Comparison of ENCODE assay signal across 28 mouse cellular contexts in genomic region chr11:87682096-87682495, GRCm38 (mm10). TPM values are rescaled to one million over a fixed set of nuclear protein-coding genes. Genes with fewer than 3 reads are reported as not detected.
DNase-seq lines count a peak whose midpoint lies in the region; ATAC-seq lines count a peak whose summit lies in the region.
"Had no signal": no experiment of that assay in that cellular context is flagged by ENCODE, and none has a peak within 500 bp of the region (broad histone marks: within the 10 kb centered on the region; RNA-seq: fewer than 3 reads in every experiment).

No protein-coding gene starts in this region.

- no peaks in the 10 kb centered on the region for H3K36me3 ChIP-seq in liver, embryonic 13.5 days
- no peaks in the 10 kb centered on the region for H3K36me3 ChIP-seq in liver, embryonic 12.5 days
- no peaks in the 10 kb centered on the region for H3K36me3 ChIP-seq in intestine, embryonic 14.5 days (ENCODE audit: control insufficient read depth, insufficient read depth, low read length)
- no peaks in the 10 kb centered on the region for H3K36me3 ChIP-seq in intestine, embryonic 16.5 days (ENCODE audit: control insufficient read depth, insufficient read depth, low read length)
- H3K36me3 ChIP-seq in stomach, embryonic 16.5 days (ENCODE audit: control insufficient read depth, insufficient read depth, low read length), result no peaks in the 10 kb centered on the region
- H3K36me3 ChIP-seq: forebrain, embryonic 10.5 days; forebrain, embryonic 15.5 days; heart, embryonic 13.5 days; hindbrain, embryonic 15.5 days; liver, embryonic 15.5 days; midbrain, embryonic 10.5 days; midbrain, embryonic 15.5 days; neural tube, embryonic 15.5 days had no signal

- intact Hi-C loops in left cerebral cortex, postnatal 36 days (cut with DNase I), result no loop called here

- H3K9me3 ChIP-seq in liver, embryonic 13.5 days (replicated peaks), result no peaks in the 10 kb centered on the region
- H3K9me3 ChIP-seq in liver, embryonic 12.5 days (replicated peaks), result no peaks in the 10 kb centered on the region
- H3K9me3 ChIP-seq in intestine, embryonic 14.5 days (ENCODE audit: control insufficient read depth, low read length), result no peaks in the 10 kb centered on the region
- H3K9me3 ChIP-seq in intestine, embryonic 16.5 days (ENCODE audit: control insufficient read depth, low read length), result no peaks in the 10 kb centered on the region
- no peaks in the 10 kb centered on the region for H3K9me3 ChIP-seq in stomach, embryonic 16.5 days (replicated peaks; ENCODE audit: control insufficient read depth, low read length)
- H3K9me3 ChIP-seq: forebrain, embryonic 10.5 days; forebrain, embryonic 15.5 days; heart, embryonic 13.5 days; hindbrain, embryonic 15.5 days; liver, embryonic 15.5 days; midbrain, embryonic 10.5 days; midbrain, embryonic 15.5 days; neural tube, embryonic 15.5 days had no signal

- H3K27me3 ChIP-seq in liver, embryonic 13.5 days, result no peaks in the 10 kb centered on the region
- H3K27me3 ChIP-seq in liver, embryonic 12.5 days (replicated peaks), result no peaks in the 10 kb centered on the region
- no peaks in the 10 kb centered on the region for H3K27me3 ChIP-seq in intestine, embryonic 14.5 days (replicated peaks; ENCODE audit: control insufficient read depth, insufficient read depth, low read length)
- no peaks in the 10 kb centered on the region for H3K27me3 ChIP-seq in intestine, embryonic 16.5 days (replicated peaks; ENCODE audit: control insufficient read depth, insufficient read depth, low read length)
- no peaks in the 10 kb centered on the region for H3K27me3 ChIP-seq in stomach, embryonic 16.5 days (ENCODE audit: control insufficient read depth, insufficient read depth, low read length)
- H3K27me3 ChIP-seq: forebrain, embryonic 15.5 days; hindbrain, embryonic 15.5 days; liver, embryonic 15.5 days; midbrain, embryonic 15.5 days; neural tube, embryonic 15.5 days had no signal

- no peak for DNase-seq in liver, embryonic 13.5 days
- no peak for DNase-seq in intestine, embryonic 14.5 days (ENCODE audit: low spot score)
- DNase-seq in left cerebral cortex, postnatal 36 days (ENCODE audit: low spot score in 2 of 2), result no peak
- DNase-seq in gastrocnemius, postnatal 25 days, result no peak
- DNase-seq: adrenal gland, adult 2 months; B cell, adult 2 months; cerebellum, adult 8-10 months; cerebellum, postnatal 25 days; gastrocnemius, postnatal 36 days; heart, adult 2 months; heart, postnatal 10 days; kidney, adult 11 months; kidney, postnatal 25 days; lung, embryonic 14.5 days; right cerebral cortex, postnatal 25 days; spleen, adult 18-20 months had no signal

- no peak overlapping the region for H3K9ac ChIP-seq in liver, embryonic 13.5 days
- H3K9ac ChIP-seq in liver, embryonic 12.5 days, result no peak overlapping the region
- H3K9ac ChIP-seq in intestine, embryonic 14.5 days (ENCODE audit: low read length), result no peak overlapping the region
- no peak overlapping the region for H3K9ac ChIP-seq in intestine, embryonic 16.5 days (ENCODE audit: low read depth, low read length)
- no peak overlapping the region for H3K9ac ChIP-seq in stomach, embryonic 16.5 days (ENCODE audit: low read length)
- H3K9ac ChIP-seq: forebrain, embryonic 15.5 days; heart, embryonic 13.5 days; hindbrain, embryonic 15.5 days; liver, embryonic 15.5 days; lung, embryonic 14.5 days; midbrain, embryonic 15.5 days; neural tube, embryonic 15.5 days had no signal

- peaks cover 22% of the 10 kb centered on the region for H3K4me1 ChIP-seq in liver, embryonic 13.5 days (replicated peaks)
- peaks cover 31% of the 10 kb centered on the region for H3K4me1 ChIP-seq in liver, embryonic 12.5 days
- 0 out of 2 replicates have a peak, but pooled peaks cover 5% of the 10 kb centered on the region for H3K4me1 ChIP-seq in intestine, embryonic 14.5 days (replicated peaks; ENCODE audit: control insufficient read depth, insufficient read depth, low read length)
- H3K4me1 ChIP-seq in intestine, embryonic 16.5 days (ENCODE audit: control insufficient read depth, insufficient read depth, low read length), result 0 out of 2 replicates have a peak, but pooled peaks cover 6% of the 10 kb centered on the region
- peaks cover 5% of the 10 kb centered on the region; the same call in 1 of the 2 replicates for H3K4me1 ChIP-seq in stomach, embryonic 16.5 days (ENCODE audit: control insufficient read depth, insufficient read depth, low read length)
- H3K4me1 ChIP-seq: hindbrain, embryonic 15.5 days; midbrain, embryonic 15.5 days; neural tube, embryonic 15.5 days had no signal

- no peak overlapping the region for H3K4me2 ChIP-seq in liver, embryonic 13.5 days
- H3K4me2 ChIP-seq in liver, embryonic 12.5 days, result no peak overlapping the region
- peak overlapping the region; percentile 16; the same call in 1 of the 2 replicates for H3K4me2 ChIP-seq in intestine, embryonic 14.5 days (ENCODE audit: low read length)
- H3K4me2 ChIP-seq in intestine, embryonic 16.5 days (ENCODE audit: low read depth, low read length), result peak overlapping the region; percentile 19; the same call in 1 of the 2 replicates
- H3K4me2 ChIP-seq in stomach, embryonic 16.5 days (ENCODE audit: low read depth, low read length), result peak overlapping the region; percentile 23; the same call in 1 of the 2 replicates
- H3K4me2 ChIP-seq: forebrain, embryonic 15.5 days; heart, embryonic 13.5 days; hindbrain, embryonic 15.5 days; liver, embryonic 15.5 days; lung, embryonic 14.5 days; midbrain, embryonic 15.5 days; neural tube, embryonic 15.5 days had no signal

- WGBS in liver, embryonic 13.5 days (ENCODE audit: insufficient replicate concordance), result 75% methylated on average over 12 of the region's 12 CpGs
- WGBS in liver, embryonic 12.5 days (ENCODE audit: insufficient replicate concordance), result 80% methylated on average over 12 of the region's 12 CpGs
- WGBS in intestine, embryonic 14.5 days, result 68% methylated on average over 12 of the region's 12 CpGs
- 65% methylated on average over 12 of the region's 12 CpGs for WGBS in intestine, embryonic 16.5 days
- 72% methylated on average over 12 of the region's 12 CpGs for WGBS in stomach, embryonic 16.5 days

- ATAC-seq in liver, embryonic 13.5 days (ENCODE audit: low read depth), result no peak
- no peak for ATAC-seq in liver, embryonic 12.5 days
- no peak for ATAC-seq in intestine, embryonic 14.5 days (replicated peaks; ENCODE audit: low FRiP score, low TSS enrichment, low read depth)
- ATAC-seq in intestine, embryonic 16.5 days, result no peak
- no peak for ATAC-seq in stomach, embryonic 16.5 days (ENCODE audit: insufficient read depth, low FRiP score)
- ATAC-seq: forebrain, embryonic 15.5 days; midbrain, embryonic 15.5 days had no signal

- no peak overlapping the region for H3K4me3 ChIP-seq in liver, embryonic 13.5 days (replicated peaks)
- no peak overlapping the region for H3K4me3 ChIP-seq in liver, embryonic 12.5 days
- no peak overlapping the region for H3K4me3 ChIP-seq in intestine, embryonic 14.5 days (ENCODE audit: low read depth, low read length)
- no peak overlapping the region for H3K4me3 ChIP-seq in intestine, embryonic 16.5 days (ENCODE audit: low read length)
- H3K4me3 ChIP-seq in stomach, embryonic 16.5 days (replicated peaks; ENCODE audit: low read length), result no peak overlapping the region
- H3K4me3 ChIP-seq: forebrain, embryonic 10.5 days; forebrain, embryonic 15.5 days; heart, adult 2 months; heart, embryonic 13.5 days; hindbrain, embryonic 15.5 days; liver, embryonic 15.5 days; midbrain, embryonic 10.5 days; midbrain, embryonic 15.5 days; neural tube, embryonic 15.5 days had no signal

- peak overlapping the region; percentile 39; the same call in 1 of the 2 replicates for H3K27ac ChIP-seq in liver, embryonic 13.5 days
- no peak overlapping the region for H3K27ac ChIP-seq in liver, embryonic 12.5 days
- peak overlapping the region; percentile 62; the same call in 1 of the 2 replicates for H3K27ac ChIP-seq in intestine, embryonic 14.5 days (ENCODE audit: low read depth)
- H3K27ac ChIP-seq in intestine, embryonic 16.5 days (ENCODE audit: low read length), result peak overlapping the region; percentile 45
- peak overlapping the region; percentile 83 for H3K27ac ChIP-seq in stomach, embryonic 16.5 days (ENCODE audit: low read length)
- H3K27ac ChIP-seq: forebrain, embryonic 10.5 days; forebrain, embryonic 15.5 days; heart, adult 2 months; hindbrain, embryonic 15.5 days; liver, embryonic 15.5 days; midbrain, embryonic 10.5 days; midbrain, embryonic 15.5 days; neural tube, embryonic 15.5 days had no signal

RNA-seq across cellular contexts. Expression of gene Rnf43, which starts 19.6 kb away (rescaled TPM):
- polyA plus RNA-seq in liver, embryonic 13.5 days (2015; fragmentation: Nextera tagmentation; extraction: Ambion mirVana), result 3.8 and 5.5 TPM in 2 replicates
- 5.3 and 6.9 TPM in 2 replicates for polyA plus RNA-seq in liver, embryonic 12.5 days (2016; fragmentation: Nextera tagmentation; extraction: Ambion mirVana)
- 18.9 and 22.2 TPM in 2 replicates for polyA plus RNA-seq in intestine, embryonic 14.5 days (2014; fragmentation: Nextera tagmentation; extraction: Ambion mirVana)
- polyA plus RNA-seq in intestine, embryonic 16.5 days (2015; fragmentation: Nextera tagmentation; extraction: Ambion mirVana), result 11.2 and 12.4 TPM in 2 replicates
- polyA plus RNA-seq in stomach, embryonic 16.5 days (2015; fragmentation: Nextera tagmentation; extraction: Ambion mirVana), result 14.7 and 16.9 TPM in 2 replicates
- total RNA-seq in left cerebral cortex, postnatal 36 days (2021), result 1 to 10 TPM; 2.8 to 2.9 TPM
- under 1 TPM in 1 of 2 experiments, not detected in 1; 0.40 TPM for total RNA-seq in gastrocnemius, postnatal 25 days (2021)
- total RNA-seq: hematopoietic stem cell, adult 5-6 weeks had no signal

RNA-seq across cellular contexts. Expression of gene Supt4a, which starts 55.3 kb away (rescaled TPM):
- polyA plus RNA-seq in liver, embryonic 13.5 days (2015; fragmentation: Nextera tagmentation; extraction: Ambion mirVana), result 219 and 233 TPM in 2 replicates
- 207 and 209 TPM in 2 replicates for polyA plus RNA-seq in liver, embryonic 12.5 days (2016; fragmentation: Nextera tagmentation; extraction: Ambion mirVana)
- 146 and 151 TPM in 2 replicates for polyA plus RNA-seq in intestine, embryonic 14.5 days (2014; fragmentation: Nextera tagmentation; extraction: Ambion mirVana)
- 108 and 111 TPM in 2 replicates for polyA plus RNA-seq in intestine, embryonic 16.5 days (2015; fragmentation: Nextera tagmentation; extraction: Ambion mirVana)
- polyA plus RNA-seq in stomach, embryonic 16.5 days (2015; fragmentation: Nextera tagmentation; extraction: Ambion mirVana), result 116 and 119 TPM in 2 replicates
- total RNA-seq in left cerebral cortex, postnatal 36 days (2021), result 10 to 100 TPM; 67.7 to 83.3 TPM
- 10 to 100 TPM; 31.6 to 31.7 TPM for total RNA-seq in gastrocnemius, postnatal 25 days (2021)

Comparison
In these comparisons a context has a peak if more than half of its experiments do, and no peak if none do; other contexts are left out.
1. H3K4me2 ChIP-seq: peak in intestine, embryonic 14.5 days (single experiment), intestine, embryonic 16.5 days (single experiment) and stomach, embryonic 16.5 days (single experiment); none in liver, embryonic 13.5 days (single experiment) and liver, embryonic 12.5 days (single experiment).